Mouse (Mus musculus): ENCODE measurements at regions not wholly inside any gene's neighbourhood (a gene's known extent, or its start where the extent isn't known, plus 50 kb on each side); places are given as distances from the start of the nearest gene placed in this dataset.

DNA sequence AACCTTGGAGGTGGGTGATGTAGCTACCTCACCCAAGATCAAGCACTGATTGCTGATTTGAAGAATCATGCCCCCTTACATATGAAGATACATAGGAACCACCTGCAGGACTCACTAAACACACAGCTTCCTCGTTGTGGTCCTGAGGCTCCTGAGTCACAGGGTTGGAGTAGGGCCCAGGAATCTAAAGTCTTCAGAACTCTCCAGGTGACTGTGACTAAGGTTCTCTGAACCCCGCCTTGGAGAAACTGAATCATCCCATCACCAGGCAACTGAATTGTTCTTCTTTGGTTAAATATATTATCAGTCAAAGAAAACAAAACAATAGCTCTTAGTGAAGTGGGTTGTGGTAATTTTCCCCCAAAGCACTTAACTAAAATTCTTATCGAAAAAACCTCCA is 125.8 kb upstream of the Bmp4 start:
- TF ChIP-seq EP300 (IDR thresholded peaks at IDR 0.05; ENCODE audit: low read depth in 1 of 2, low read length in 2 of 2) (no peak), CTCF (IDR thresholded peaks at IDR 0.05 in 2 of 3, conservative IDR thresholded peaks at IDR 0.05 in 1 of 3; ENCODE audit: control insufficient read depth in 1 of 3, insufficient read depth in 1 of 3, low read depth in 2 of 3, low read length in 3 of 3, poor library complexity in 1 of 3, severe bottlenecking in 1 of 3) (no peak), POLR2AphosphoS2 (IDR thresholded peaks at IDR 0.05; ENCODE audit: low read length) (no peak), KAT2A (conservative IDR thresholded peaks at IDR 0.05; ENCODE audit: low read depth, low read length) (no peak), POLR2A (IDR thresholded peaks at IDR 0.05; ENCODE audit: control insufficient read depth in 1 of 2, insufficient read depth in 1 of 2, low read depth in 1 of 2, low read length in 2 of 2, poor library complexity in 1 of 2) (no peak), USF1 (IDR thresholded peaks at IDR 0.05; ENCODE audit: low read depth, low read length) (no peak)
